Mouse (Mus musculus) limb, embryonic 15.5 days (tissue): ENCODE measurements around the gene Aco2. TPM values are rescaled to one million over a fixed set of nuclear protein-coding genes. Genes with fewer than 3 reads are reported as not detected.
"Not testable (repeated sequence)": the region's sequence is repeated elsewhere in the genome, so short reads cannot be mapped to it uniquely, and the experiment has no call there.

ENCODE experiments used
- ATAC-seq: fragments of 200-750 bp; cut with Nextera tagmentation; 2 replicates; pipeline ENCODE4 v1.8.0; 2017; ENCODE audit warnings: low read depth, moderate TSS enrichment; ENCODE audit not compliant: insufficient number of reproducible peaks, low FRiP score, low TSS enrichment
- H3K27ac ChIP-seq: fragments of 300-500 bp; sonication (generic); 2 replicates; pipeline ENCODE4 v1.5.1; 2015; ENCODE audit warnings: moderate library complexity, mild to moderate bottlenecking, inconsistent platforms
- H3K27me3 ChIP-seq: fragments of 300-500 bp; sonication (generic); 2 replicates; pipeline ENCODE4 v1.6.1; 2015; ENCODE audit warnings: inconsistent platforms
- H3K36me3 ChIP-seq: fragments of 300-500 bp; sonication (generic); 2 replicates; pipeline ENCODE4 v1.6.1; 2015; ENCODE audit warnings: inconsistent platforms
- H3K4me1 ChIP-seq: fragments of 300-500 bp; sonication (generic); 2 replicates; pipeline ENCODE4 v1.6.1; 2015; ENCODE audit warnings: inconsistent platforms
- H3K4me2 ChIP-seq: fragments of 300-500 bp; sonication (generic); 2 replicates; pipeline ENCODE4 v1.6.1; 2015; ENCODE audit warnings: mild to moderate bottlenecking, inconsistent platforms
- H3K4me3 ChIP-seq: fragments of 300-500 bp; sonication (generic); 2 replicates; pipeline ENCODE4 v1.5.1; 2015; ENCODE audit warnings: mild to moderate bottlenecking, inconsistent platforms
- H3K9ac ChIP-seq: fragments of 300-500 bp; sonication (generic); 2 replicates; pipeline ENCODE4 v1.6.1; 2015; ENCODE audit warnings: inconsistent platforms
- H3K9me3 ChIP-seq: fragments of 300-500 bp; sonication (generic); 2 replicates; pipeline ENCODE4 v1.6.1; 2016; ENCODE audit warnings: inconsistent platforms
- WGBS: fragments of 180-500 bp; shearing (Covaris S2); methylation state at CpG from one replicate; pipeline ENCODE4 v1.1.7; 2015; 5-methylcytosine and 5-hydroxymethylcytosine counted together
- polyA plus RNA-seq: library from polyadenylated mRNA; unstranded; fragments of >200 nt; fragmentation: Nextera tagmentation; extraction: Ambion mirVana; gene quantifications from 2 replicates; pipeline ENCODE4 v1.2.1, GENCODE M21; 2015

The Aco2 gene
- polyA plus RNA-seq, 1 experiment from 2014 or later = 144 TPM

- Histone ChIP-seq H3K4me3 (no peak overlapping the region), H3K27ac (no peak overlapping the region), H3K9me3 (no peaks in the 10 kb centered on the region), H3K27me3 (no peaks in the 10 kb centered on the region), H3K36me3 (peaks cover 75% of the 10 kb centered on the region), H3K9ac (no peak overlapping the region), H3K4me1 (no peaks in the 10 kb centered on the region), H3K4me2 (no peak overlapping the region)
- WGBS = 89% methylated on average over 7 of the region's 7 CpGs
- no peak for ATAC-seq
Measured at GRCm38 (mm10) chr15:81889175-81889574, 17.1 kb downstream of the Aco2 start.

GRCm38 (mm10) chr15:81891140-81891802, 19.2 kb downstream of the Aco2 start:
- Histone ChIP-seq H3K4me2 (no peak overlapping the region), H3K36me3 (peaks cover 85% of the 10 kb centered on the region), H3K9ac (no peak overlapping the region), H3K27ac (no peak overlapping the region), H3K27me3 (no peaks in the 10 kb centered on the region), H3K4me3 (no peak overlapping the region), H3K4me1 (no peaks in the 10 kb centered on the region), H3K9me3 (no peaks in the 10 kb centered on the region)
- no peak for ATAC-seq
- WGBS = 88% methylated on average over 7 of the region's 7 CpGs

- H3K4me1 ChIP-seq = no peaks in the 10 kb centered on the region
- H3K4me2 ChIP-seq = no peak overlapping the region
- H3K27me3 ChIP-seq = no peaks in the 10 kb centered on the region
- H3K36me3 ChIP-seq = peaks cover 86% of the 10 kb centered on the region
- no peak overlapping the region for H3K4me3 ChIP-seq
- H3K27ac ChIP-seq = no peak overlapping the region
- ATAC-seq = no peak
- no peaks in the 10 kb centered on the region for H3K9me3 ChIP-seq
- 94% methylated on average over 8 of the region's 8 CpGs for WGBS
- no peak overlapping the region for H3K9ac ChIP-seq
Measured at GRCm38 (mm10) chr15:81891822-81892580, 19.9 kb downstream of the Aco2 start.

GRCm38 (mm10) chr15:81894002-81894401, 21.9 kb downstream of the Aco2 start:
- ATAC-seq = no peak
- no peaks in the 10 kb centered on the region for H3K27me3 ChIP-seq
- no peaks in the 10 kb centered on the region for H3K9me3 ChIP-seq
- no peak overlapping the region for H3K4me2 ChIP-seq
- H3K4me1 ChIP-seq = no peaks in the 10 kb centered on the region
- no peak overlapping the region for H3K27ac ChIP-seq
- no peak overlapping the region for H3K9ac ChIP-seq
- H3K36me3 ChIP-seq = peaks cover 83% of the 10 kb centered on the region
- H3K4me3 ChIP-seq = no peak overlapping the region
- 68% methylated on average over 1 of the region's 1 CpGs for WGBS

GRCm38 (mm10) chr15:81896407-81896806, 24.3 kb downstream of the Aco2 start:
- no peak overlapping the region for H3K9ac ChIP-seq
- H3K27me3 ChIP-seq = no peaks in the 10 kb centered on the region
- no peak for ATAC-seq
- WGBS = 87% methylated on average over 2 of the region's 2 CpGs
- no peaks in the 10 kb centered on the region for H3K4me1 ChIP-seq
- no peaks in the 10 kb centered on the region for H3K9me3 ChIP-seq
- peaks cover 81% of the 10 kb centered on the region for H3K36me3 ChIP-seq
- H3K27ac ChIP-seq = no peak overlapping the region
- no peak overlapping the region for H3K4me3 ChIP-seq
- H3K4me2 ChIP-seq = no peak overlapping the region

GRCm38 (mm10) chr15:81897607-81898285, 25.6 kb downstream of the Aco2 start:
- no peak overlapping the region for H3K27ac ChIP-seq
- H3K4me2 ChIP-seq = no peak overlapping the region
- no peaks in the 10 kb centered on the region for H3K9me3 ChIP-seq
- ATAC-seq = no peak
- 93% methylated on average over 5 of the region's 5 CpGs for WGBS
- H3K9ac ChIP-seq = no peak overlapping the region
- H3K27me3 ChIP-seq = no peaks in the 10 kb centered on the region
- no peaks in the 10 kb centered on the region for H3K4me1 ChIP-seq
- H3K36me3 ChIP-seq = peaks cover 84% of the 10 kb centered on the region
- H3K4me3 ChIP-seq = no peak overlapping the region

- no peaks in the 10 kb centered on the region for H3K9me3 ChIP-seq
- H3K4me3 ChIP-seq = no peak overlapping the region
- H3K9ac ChIP-seq = no peak overlapping the region
- H3K4me2 ChIP-seq = no peak overlapping the region
- H3K27me3 ChIP-seq = no peaks in the 10 kb centered on the region
- peaks cover 85% of the 10 kb centered on the region for H3K36me3 ChIP-seq
- ATAC-seq = no peak
- no peak overlapping the region for H3K27ac ChIP-seq
- H3K4me1 ChIP-seq = no peaks in the 10 kb centered on the region
- 88% methylated on average over 2 of the region's 2 CpGs for WGBS
Measured at GRCm38 (mm10) chr15:81898751-81899150, 26.6 kb downstream of the Aco2 start.

- Histone ChIP-seq H3K27me3 (no peaks in the 10 kb centered on the region), H3K36me3 (peaks cover 97% of the 10 kb centered on the region), H3K27ac (no peak overlapping the region), H3K9me3 (no peaks in the 10 kb centered on the region), H3K4me1 (no peaks in the 10 kb centered on the region), H3K4me3 (no peak overlapping the region), H3K9ac (no peak overlapping the region), H3K4me2 (no peak overlapping the region)
- no peak for ATAC-seq
- 34% methylated on average over 2 of the region's 2 CpGs for whole genome bisulfite sequencing
Measured at GRCm38 (mm10) chr15:81904939-81905338, 32.8 kb downstream of the Aco2 start.

- H3K4me3 ChIP-seq = no peak overlapping the region
- peaks cover 97% of the 10 kb centered on the region for H3K36me3 ChIP-seq
- H3K27me3 ChIP-seq = no peaks in the 10 kb centered on the region
- WGBS = 93% methylated on average over 8 of the region's 8 CpGs
- no peak overlapping the region for H3K9ac ChIP-seq
- H3K4me1 ChIP-seq = no peaks in the 10 kb centered on the region
- no peak overlapping the region for H3K4me2 ChIP-seq
- no peaks in the 10 kb centered on the region for H3K9me3 ChIP-seq
- H3K27ac ChIP-seq = no peak overlapping the region
- no peak for ATAC-seq
Measured at GRCm38 (mm10) chr15:81907953-81908352, 35.8 kb downstream of the Aco2 start.

GRCm38 (mm10) chr15:81908767-81909166, 36.7 kb downstream of the Aco2 start:
- not testable (repeated sequence) for H3K9ac ChIP-seq, ATAC-seq, H3K27ac ChIP-seq, H3K4me1 ChIP-seq, H3K4me3 ChIP-seq, H3K9me3 ChIP-seq, H3K27me3 ChIP-seq, H3K4me2 ChIP-seq
- 85% methylated on average over 4 of the region's 4 CpGs for WGBS
- H3K36me3 ChIP-seq = peaks cover 97% of the 10 kb centered on the region

- H3K4me3 ChIP-seq = no peak overlapping the region
- H3K27ac ChIP-seq = no peak overlapping the region
- no peaks in the 10 kb centered on the region for H3K4me1 ChIP-seq
- no peak for ATAC-seq
- H3K4me2 ChIP-seq = no peak overlapping the region
- peaks cover 97% of the 10 kb centered on the region for H3K36me3 ChIP-seq
- H3K9ac ChIP-seq = no peak overlapping the region
- WGBS = 63% methylated on average over 2 of the region's 2 CpGs
- H3K27me3 ChIP-seq = no peaks in the 10 kb centered on the region
- no peaks in the 10 kb centered on the region for H3K9me3 ChIP-seq
Measured at GRCm38 (mm10) chr15:81912498-81912897, 40.4 kb downstream of the Aco2 start.

- 80% methylated on average over 5 of the region's 5 CpGs for WGBS
Measured at GRCm38 (mm10) chr15:81914668-81915067, 42.6 kb downstream of the Aco2 start.

More at GRCm38 (mm10) chr15:81914668-81915067, 42.6 kb downstream of the Aco2 start:
- Histone ChIP-seq H3K9me3 (no peaks in the 10 kb centered on the region), H3K4me3 (no peak overlapping the region), H3K9ac (no peak overlapping the region), H3K4me1 (peaks cover 4% of the 10 kb centered on the region; the same call in 1 of the 2 replicates), H3K27ac (no peak overlapping the region), H3K27me3 (no peaks in the 10 kb centered on the region), H3K36me3 (peaks cover 76% of the 10 kb centered on the region), H3K4me2 (no peak overlapping the region)
- ATAC-seq = no peak
